Mouse (Mus musculus): ENCODE results near the gene Apoh. TPM values are rescaled to one million over a fixed set of nuclear protein-coding genes. Genes with fewer than 3 reads are reported as not detected.

The Apoh gene
- not detected for polyA plus RNA-seq (2014; fragmentation: Illumina TruSeq; extraction: RNeasy Lipid Tissue Mini Kit (QIAGEN cat#74804); ENCODE audit: low read depth, low replicate concordance)

GRCm38 (mm10) chr11:108342781-108343768, at the start of gene Apoh:
Apoh (plus strand) TSS chr11:108343354.

DNA sequence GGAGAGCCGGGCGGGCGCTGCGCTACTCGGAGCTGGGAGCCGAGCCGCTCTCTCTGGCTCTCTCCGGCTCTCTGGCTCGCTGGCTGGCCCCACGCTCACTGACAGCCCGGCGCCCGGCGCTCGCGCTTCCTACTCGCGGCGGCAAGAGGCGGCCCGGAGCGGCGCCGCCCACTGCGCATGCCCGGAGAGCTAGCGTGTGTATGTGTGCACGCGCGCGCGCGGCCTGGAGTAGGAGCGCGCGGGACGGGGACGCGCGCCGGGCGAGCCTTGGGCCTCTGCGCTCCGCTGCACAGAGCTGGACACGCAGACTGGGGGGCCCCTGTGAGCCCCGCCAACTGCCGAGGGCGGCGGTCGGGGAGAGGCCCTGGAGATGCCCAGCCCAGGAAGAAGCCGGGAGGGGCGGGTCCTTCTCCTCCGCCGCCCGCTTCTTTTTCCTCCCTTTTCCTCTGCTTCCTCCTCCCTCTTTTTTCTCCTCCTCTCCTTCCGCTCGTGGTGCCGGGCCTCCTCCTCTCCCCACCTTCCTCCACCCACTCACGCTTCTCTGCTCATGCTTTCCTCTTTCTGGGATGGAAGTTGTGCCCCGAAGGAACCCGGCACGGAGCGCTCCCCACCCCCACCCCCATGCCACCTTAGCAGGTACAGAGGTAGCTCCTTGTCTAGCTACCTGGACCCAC, 772 bp downstream of the Apoh start, which contains the start of gene Prkca:
Gene Prkca (minus strand): TSS at position 140 of the 674 bp plus-strand sequence.

DNA sequence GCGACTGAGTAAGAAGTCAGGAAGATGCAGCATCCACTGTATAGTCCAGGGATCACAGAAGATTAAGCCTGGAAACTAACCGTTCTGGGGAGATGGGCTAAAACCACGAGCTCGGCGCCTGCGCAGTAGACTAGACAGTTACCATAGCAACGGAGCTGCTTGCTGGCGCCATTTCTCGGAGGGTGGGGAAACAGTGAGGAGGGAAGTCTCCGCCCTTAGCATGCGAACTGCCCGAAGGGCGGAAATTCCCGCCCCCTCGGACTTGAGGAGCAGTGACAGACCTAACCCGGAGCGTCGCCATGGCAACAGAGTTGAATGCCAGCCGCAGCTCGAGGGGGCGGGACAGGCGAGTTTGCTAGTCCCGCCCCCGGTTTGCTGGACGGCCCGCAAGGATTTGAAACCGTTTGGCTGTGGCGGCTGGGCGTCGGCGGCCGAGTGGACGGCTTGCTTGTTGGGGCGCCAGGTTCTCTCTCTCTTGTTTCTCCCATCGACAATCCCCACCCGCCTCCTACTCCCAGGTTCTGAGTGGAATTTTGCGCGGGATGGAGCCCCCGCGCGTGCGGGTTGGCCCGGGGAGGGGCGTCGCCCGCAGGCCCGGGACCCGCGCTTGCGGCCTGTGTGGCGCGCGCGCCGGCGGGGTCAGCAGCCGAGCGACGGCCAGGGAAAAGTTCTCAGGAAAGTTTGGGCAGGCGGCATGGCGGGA, 81.9 kb downstream of the Apoh start, which contains the start of gene Cep112:
Gene Cep112 (plus strand): TSS at position 304 of the 703 bp plus-strand sequence.

Other genes with a start within 250 kb of the Apoh start
- gene Prkca, start 574 bp downstream of the Apoh start, polyA plus RNA-seq (2014; fragmentation: Illumina TruSeq; extraction: RNeasy Lipid Tissue Mini Kit (QIAGEN cat#74804); ENCODE audit: low read depth, low replicate concordance), result 16.3 TPM
- gene Cep112, start 81.8 kb downstream of the Apoh start, polyA plus RNA-seq (2014; fragmentation: Illumina TruSeq; extraction: RNeasy Lipid Tissue Mini Kit (QIAGEN cat#74804); ENCODE audit: low read depth, low replicate concordance), result 8.9 TPM